Mouse (Mus musculus): ENCODE results near the gene Six1. TPM values are rescaled to one million over a fixed set of nuclear protein-coding genes. Genes with fewer than 3 reads are reported as not detected.

Gene Six1
- polyA plus RNA-seq, 1 experiment from 2014 or later, result 0.41 TPM

GRCm38 (mm10) chr12:73038992-73039938, 14.4 kb downstream of the Six1 start:
- H3K9ac ChIP-seq (ENCODE audit: low read depth, low read length), result no peak overlapping the region
- WGBS, result under 1% methylated on average over 41 of the region's 41 CpGs
- H3K4me1 ChIP-seq (ENCODE audit: control insufficient read depth, insufficient read depth, low read length), result no peaks in the 10 kb centered on the region
- no peak overlapping the region for H3K27ac ChIP-seq (ENCODE audit: low read length)
- H3K36me3 ChIP-seq (ENCODE audit: control insufficient read depth, insufficient read depth, low read length), result no peaks in the 10 kb centered on the region
- no peaks in the 10 kb centered on the region for H3K9me3 ChIP-seq (replicated peaks; ENCODE audit: control insufficient read depth, low read length, poor library complexity, severe bottlenecking)
- no peak for ATAC-seq
- peaks cover 62% of the 10 kb centered on the region for H3K27me3 ChIP-seq (ENCODE audit: control insufficient read depth, insufficient read depth, low read depth, low read length)
- H3K4me2 ChIP-seq (ENCODE audit: low read length), result no peak overlapping the region
- H3K4me3 ChIP-seq (ENCODE audit: low read depth, low read length), result no peak overlapping the region

GRCm38 (mm10) chr12:73038441-73038991, 15.2 kb downstream of the Six1 start:
- 2% methylated on average over 12 of the region's 12 CpGs for WGBS
- Histone ChIP-seq H3K27ac (ENCODE audit: low read length) (no peak overlapping the region), H3K4me2 (ENCODE audit: low read length) (no peak overlapping the region), H3K27me3 (ENCODE audit: control insufficient read depth, insufficient read depth, low read depth, low read length) (peaks cover 60% of the 10 kb centered on the region), H3K9ac (ENCODE audit: low read depth, low read length) (no peak overlapping the region), H3K4me1 (ENCODE audit: control insufficient read depth, insufficient read depth, low read length) (no peaks in the 10 kb centered on the region), H3K9me3 (replicated peaks; ENCODE audit: control insufficient read depth, low read length, poor library complexity, severe bottlenecking) (no peaks in the 10 kb centered on the region), H3K36me3 (ENCODE audit: control insufficient read depth, insufficient read depth, low read length) (no peaks in the 10 kb centered on the region), H3K4me3 (ENCODE audit: low read depth, low read length) (no peak overlapping the region)
- no peak for ATAC-seq

GRCm38 (mm10) chr12:73037385-73038160, 16.1 kb downstream of the Six1 start:
- no peak for ATAC-seq
- no peaks in the 10 kb centered on the region for H3K36me3 ChIP-seq (ENCODE audit: control insufficient read depth, insufficient read depth, low read length)
- H3K9me3 ChIP-seq (replicated peaks; ENCODE audit: control insufficient read depth, low read length, poor library complexity, severe bottlenecking), result no peaks in the 10 kb centered on the region
- no peak overlapping the region for H3K4me3 ChIP-seq (ENCODE audit: low read depth, low read length)
- no peak overlapping the region for H3K9ac ChIP-seq (ENCODE audit: low read depth, low read length)
- H3K4me1 ChIP-seq (ENCODE audit: control insufficient read depth, insufficient read depth, low read length), result no peaks in the 10 kb centered on the region
- 5% methylated on average over 7 of the region's 7 CpGs for WGBS
- peaks cover 61% of the 10 kb centered on the region for H3K27me3 ChIP-seq (ENCODE audit: control insufficient read depth, insufficient read depth, low read depth, low read length)
- no peak overlapping the region for H3K4me2 ChIP-seq (ENCODE audit: low read length)
- no peak overlapping the region for H3K27ac ChIP-seq (ENCODE audit: low read length)

GRCm38 (mm10) chr12:73034901-73035895, 18.5 kb downstream of the Six1 start:
- Histone ChIP-seq H3K4me3 (ENCODE audit: low read depth, low read length) (no peak overlapping the region), H3K27me3 (ENCODE audit: control insufficient read depth, insufficient read depth, low read depth, low read length) (peaks cover 63% of the 10 kb centered on the region), H3K4me1 (ENCODE audit: control insufficient read depth, insufficient read depth, low read length) (no peaks in the 10 kb centered on the region), H3K36me3 (ENCODE audit: control insufficient read depth, insufficient read depth, low read length) (no peaks in the 10 kb centered on the region), H3K27ac (ENCODE audit: low read length) (no peak overlapping the region), H3K4me2 (ENCODE audit: low read length) (no peak overlapping the region), H3K9ac (ENCODE audit: low read depth, low read length) (no peak overlapping the region), H3K9me3 (replicated peaks; ENCODE audit: control insufficient read depth, low read length, poor library complexity, severe bottlenecking) (no peaks in the 10 kb centered on the region)
- ATAC-seq, result no peak
- WGBS, result 2% methylated on average over 40 of the region's 43 CpGs

GRCm38 (mm10) chr12:73032665-73033064, 21.0 kb downstream of the Six1 start:
- Histone ChIP-seq H3K4me2 (ENCODE audit: low read length) (no peak overlapping the region), H3K27me3 (ENCODE audit: control insufficient read depth, insufficient read depth, low read depth, low read length) (peaks cover 43% of the 10 kb centered on the region), H3K36me3 (ENCODE audit: control insufficient read depth, insufficient read depth, low read length) (no peaks in the 10 kb centered on the region), H3K4me3 (ENCODE audit: low read depth, low read length) (no peak overlapping the region), H3K9me3 (replicated peaks; ENCODE audit: control insufficient read depth, low read length, poor library complexity, severe bottlenecking) (no peaks in the 10 kb centered on the region), H3K9ac (ENCODE audit: low read depth, low read length) (no peak overlapping the region), H3K4me1 (ENCODE audit: control insufficient read depth, insufficient read depth, low read length) (no peaks in the 10 kb centered on the region), H3K27ac (ENCODE audit: low read length) (no peak overlapping the region)
- ATAC-seq, result no peak
- WGBS, result 82% methylated on average over 3 of the region's 3 CpGs

- no peak for ATAC-seq
- Histone ChIP-seq H3K36me3 (ENCODE audit: control insufficient read depth, insufficient read depth, low read length) (no peaks in the 10 kb centered on the region), H3K4me3 (ENCODE audit: low read depth, low read length) (no peak overlapping the region), H3K27ac (ENCODE audit: low read length) (no peak overlapping the region), H3K4me1 (ENCODE audit: control insufficient read depth, insufficient read depth, low read length) (no peaks in the 10 kb centered on the region), H3K9ac (ENCODE audit: low read depth, low read length) (no peak overlapping the region), H3K4me2 (ENCODE audit: low read length) (no peak overlapping the region), H3K9me3 (replicated peaks; ENCODE audit: control insufficient read depth, low read length, poor library complexity, severe bottlenecking) (no peaks in the 10 kb centered on the region), H3K27me3 (ENCODE audit: control insufficient read depth, insufficient read depth, low read depth, low read length) (peaks cover 35% of the 10 kb centered on the region)
- 59% methylated on average over 4 of the region's 4 CpGs for WGBS
These were observed 22.4 kb downstream of the Six1 start for GRCm38 (mm10) chr12:73031315-73031714.

GRCm38 (mm10) chr12:73025490-73025889, 28.2 kb downstream of the Six1 start:
- no peaks in the 10 kb centered on the region for H3K9me3 ChIP-seq (replicated peaks; ENCODE audit: control insufficient read depth, low read length, poor library complexity, severe bottlenecking)
- H3K4me3 ChIP-seq (ENCODE audit: low read depth, low read length), result no peak overlapping the region
- WGBS, result 77% methylated on average over 8 of the region's 8 CpGs
- no peak overlapping the region for H3K27ac ChIP-seq (ENCODE audit: low read length)
- no peaks in the 10 kb centered on the region for H3K4me1 ChIP-seq (ENCODE audit: control insufficient read depth, insufficient read depth, low read length)
- H3K9ac ChIP-seq (ENCODE audit: low read depth, low read length), result no peak overlapping the region
- ATAC-seq, result no peak
- no peaks in the 10 kb centered on the region; the same call in none of the 2 replicates for H3K27me3 ChIP-seq (ENCODE audit: control insufficient read depth, insufficient read depth, low read depth, low read length)
- no peaks in the 10 kb centered on the region for H3K36me3 ChIP-seq (ENCODE audit: control insufficient read depth, insufficient read depth, low read length)
- H3K4me2 ChIP-seq (ENCODE audit: low read length), result no peak overlapping the region

GRCm38 (mm10) chr12:73020941-73021340, 32.7 kb downstream of the Six1 start:
- no peak overlapping the region for H3K4me3 ChIP-seq (ENCODE audit: low read depth, low read length)
- ATAC-seq, result no peak
- H3K9me3 ChIP-seq (replicated peaks; ENCODE audit: control insufficient read depth, low read length, poor library complexity, severe bottlenecking), result no peaks in the 10 kb centered on the region
- no peaks in the 10 kb centered on the region; the same call in 1 of the 2 replicates for H3K27me3 ChIP-seq (ENCODE audit: control insufficient read depth, insufficient read depth, low read depth, low read length)
- H3K27ac ChIP-seq (ENCODE audit: low read length), result no peak overlapping the region
- H3K4me1 ChIP-seq (ENCODE audit: control insufficient read depth, insufficient read depth, low read length), result no peaks in the 10 kb centered on the region
- H3K9ac ChIP-seq (ENCODE audit: low read depth, low read length), result no peak overlapping the region
- no peak overlapping the region for H3K4me2 ChIP-seq (ENCODE audit: low read length)
- H3K36me3 ChIP-seq (ENCODE audit: control insufficient read depth, insufficient read depth, low read length), result no peaks in the 10 kb centered on the region
- WGBS, result 4% methylated on average over 4 of the region's 4 CpGs

All from midbrain, embryonic 16.5 days (tissue).